Mouse (Mus musculus): Measurements from ENCODE around the gene Tmc1.

Tmc1 gene

GRCm38 (mm10) chr19:20857819-20858218 lies 96.2 kb downstream of the Tmc1 start:
- no peak for DNase-seq (ENCODE audit: low read depth, low spot score)
- Histone ChIP-seq H3K27me3 (ENCODE audit: control insufficient read depth, insufficient read depth, low read length, poor library complexity, severe bottlenecking) (no peaks in the 10 kb centered on the region), H3K36me3 (ENCODE audit: control insufficient read depth, insufficient read depth, low read length, poor library complexity, severe bottlenecking) (no peaks in the 10 kb centered on the region)

- Histone ChIP-seq H3K36me3 (ENCODE audit: control insufficient read depth, insufficient read depth, low read length, poor library complexity, severe bottlenecking) (no peaks in the 10 kb centered on the region), H3K27me3 (ENCODE audit: control insufficient read depth, insufficient read depth, low read length, poor library complexity, severe bottlenecking) (no peaks in the 10 kb centered on the region)
- peak; percentile 1 for DNase-seq (ENCODE audit: low read depth, low spot score)
Observed at GRCm38 (mm10) chr19:20848906-20849305, 105.1 kb downstream of the Tmc1 start.

- H3K27me3 ChIP-seq (ENCODE audit: control insufficient read depth, insufficient read depth, low read length, poor library complexity, severe bottlenecking), result no peaks in the 10 kb centered on the region
- H3K36me3 ChIP-seq (ENCODE audit: control insufficient read depth, insufficient read depth, low read length, poor library complexity, severe bottlenecking), result no peaks in the 10 kb centered on the region
- DNase-seq (ENCODE audit: low read depth, low spot score), result no peak
Observed at GRCm38 (mm10) chr19:20847476-20848073, 106.4 kb downstream of the Tmc1 start.

GRCm38 (mm10) chr19:20837422-20837821 lies 116.6 kb downstream of the Tmc1 start:
- no peak for DNase-seq (ENCODE audit: low read depth, low spot score)
- H3K36me3 ChIP-seq (ENCODE audit: control insufficient read depth, insufficient read depth, low read length, poor library complexity, severe bottlenecking), result no peaks in the 10 kb centered on the region
- H3K27me3 ChIP-seq (ENCODE audit: control insufficient read depth, insufficient read depth, low read length, poor library complexity, severe bottlenecking), result no peaks in the 10 kb centered on the region

- Histone ChIP-seq H3K27me3 (ENCODE audit: control insufficient read depth, insufficient read depth, low read length, poor library complexity, severe bottlenecking) (no peaks in the 10 kb centered on the region), H3K36me3 (ENCODE audit: control insufficient read depth, insufficient read depth, low read length, poor library complexity, severe bottlenecking) (no peaks in the 10 kb centered on the region)
- no peak for DNase-seq (ENCODE audit: low read depth, low spot score)
Observed at GRCm38 (mm10) chr19:20836055-20836845, 117.8 kb downstream of the Tmc1 start.

- H3K27me3 ChIP-seq (ENCODE audit: control insufficient read depth, insufficient read depth, low read length, poor library complexity, severe bottlenecking), result no peaks in the 10 kb centered on the region
Observed at GRCm38 (mm10) chr19:20834895-20835294, 119.1 kb downstream of the Tmc1 start.

GRCm38 (mm10) chr19:20799460-20799859 lies 154.5 kb downstream of the Tmc1 start:
- no peaks in the 10 kb centered on the region for H3K27me3 ChIP-seq (ENCODE audit: control insufficient read depth, insufficient read depth, low read length, poor library complexity, severe bottlenecking)
- H3K36me3 ChIP-seq (ENCODE audit: control insufficient read depth, insufficient read depth, low read length, poor library complexity, severe bottlenecking), result no peaks in the 10 kb centered on the region
- no peak for DNase-seq (ENCODE audit: low read depth, low spot score)

More at GRCm38 (mm10) chr19:20834895-20835294, 119.1 kb downstream of the Tmc1 start:
- no peaks in the 10 kb centered on the region for H3K36me3 ChIP-seq (ENCODE audit: control insufficient read depth, insufficient read depth, low read length, poor library complexity, severe bottlenecking)
- DNase-seq (ENCODE audit: low read depth, low spot score), result no peak

GRCm38 (mm10) chr19:20797558-20798101 lies 156.4 kb downstream of the Tmc1 start:
- Histone ChIP-seq H3K36me3 (ENCODE audit: control insufficient read depth, insufficient read depth, low read length, poor library complexity, severe bottlenecking) (no peaks in the 10 kb centered on the region), H3K27me3 (ENCODE audit: control insufficient read depth, insufficient read depth, low read length, poor library complexity, severe bottlenecking) (no peaks in the 10 kb centered on the region)
- DNase-seq (ENCODE audit: low read depth, low spot score), result peak; percentile 46

- no peaks in the 10 kb centered on the region for H3K36me3 ChIP-seq (ENCODE audit: control insufficient read depth, insufficient read depth, low read length, poor library complexity, severe bottlenecking)
- no peak for DNase-seq (ENCODE audit: low read depth, low spot score)
- H3K27me3 ChIP-seq (ENCODE audit: control insufficient read depth, insufficient read depth, low read length, poor library complexity, severe bottlenecking), result no peaks in the 10 kb centered on the region
Observed at GRCm38 (mm10) chr19:20796001-20796400, 158.0 kb downstream of the Tmc1 start.

- DNase-seq (ENCODE audit: low read depth, low spot score), result no peak
- no peaks in the 10 kb centered on the region for H3K36me3 ChIP-seq (ENCODE audit: control insufficient read depth, insufficient read depth, low read length, poor library complexity, severe bottlenecking)
- H3K27me3 ChIP-seq (ENCODE audit: control insufficient read depth, insufficient read depth, low read length, poor library complexity, severe bottlenecking), result no peaks in the 10 kb centered on the region
Observed at GRCm38 (mm10) chr19:20794999-20795398, 159.0 kb downstream of the Tmc1 start.

- no peak for DNase-seq (ENCODE audit: low read depth, low spot score)
- Histone ChIP-seq H3K36me3 (ENCODE audit: control insufficient read depth, insufficient read depth, low read length, poor library complexity, severe bottlenecking) (no peaks in the 10 kb centered on the region), H3K27me3 (ENCODE audit: control insufficient read depth, insufficient read depth, low read length, poor library complexity, severe bottlenecking) (no peaks in the 10 kb centered on the region)
Observed at GRCm38 (mm10) chr19:20792811-20793210, 161.2 kb downstream of the Tmc1 start.

GRCm38 (mm10) chr19:20787289-20787688 lies 166.7 kb downstream of the Tmc1 start:
- DNase-seq (ENCODE audit: low read depth, low spot score), result no peak
- Histone ChIP-seq H3K36me3 (ENCODE audit: control insufficient read depth, insufficient read depth, low read length, poor library complexity, severe bottlenecking) (no peaks in the 10 kb centered on the region), H3K27me3 (ENCODE audit: control insufficient read depth, insufficient read depth, low read length, poor library complexity, severe bottlenecking) (no peaks in the 10 kb centered on the region)

- DNase-seq (ENCODE audit: low read depth, low spot score), result no peak
- no peaks in the 10 kb centered on the region for H3K36me3 ChIP-seq (ENCODE audit: control insufficient read depth, insufficient read depth, low read length, poor library complexity, severe bottlenecking)
- no peaks in the 10 kb centered on the region for H3K27me3 ChIP-seq (ENCODE audit: control insufficient read depth, insufficient read depth, low read length, poor library complexity, severe bottlenecking)
Observed at GRCm38 (mm10) chr19:20775681-20776080, 178.3 kb downstream of the Tmc1 start.

- Histone ChIP-seq H3K36me3 (ENCODE audit: control insufficient read depth, insufficient read depth, low read length, poor library complexity, severe bottlenecking) (no peaks in the 10 kb centered on the region), H3K27me3 (ENCODE audit: control insufficient read depth, insufficient read depth, low read length, poor library complexity, severe bottlenecking) (no peaks in the 10 kb centered on the region)
- DNase-seq (ENCODE audit: low read depth, low spot score), result no peak
Observed at GRCm38 (mm10) chr19:20773941-20774340, 180.1 kb downstream of the Tmc1 start.

GRCm38 (mm10) chr19:20764214-20764613 lies 189.8 kb downstream of the Tmc1 start:
- peak; percentile 34 for DNase-seq (ENCODE audit: low read depth, low spot score)
- no peaks in the 10 kb centered on the region for H3K27me3 ChIP-seq (ENCODE audit: control insufficient read depth, insufficient read depth, low read length, poor library complexity, severe bottlenecking)
- H3K36me3 ChIP-seq (ENCODE audit: control insufficient read depth, insufficient read depth, low read length, poor library complexity, severe bottlenecking), result no peaks in the 10 kb centered on the region
